Mouse (Mus musculus): ENCODE measurements at regions not wholly inside any gene's neighbourhood (a gene's known extent, or its start where the extent isn't known, plus 50 kb on each side); places are given as distances from the start of the nearest gene placed in this dataset.

DNA sequence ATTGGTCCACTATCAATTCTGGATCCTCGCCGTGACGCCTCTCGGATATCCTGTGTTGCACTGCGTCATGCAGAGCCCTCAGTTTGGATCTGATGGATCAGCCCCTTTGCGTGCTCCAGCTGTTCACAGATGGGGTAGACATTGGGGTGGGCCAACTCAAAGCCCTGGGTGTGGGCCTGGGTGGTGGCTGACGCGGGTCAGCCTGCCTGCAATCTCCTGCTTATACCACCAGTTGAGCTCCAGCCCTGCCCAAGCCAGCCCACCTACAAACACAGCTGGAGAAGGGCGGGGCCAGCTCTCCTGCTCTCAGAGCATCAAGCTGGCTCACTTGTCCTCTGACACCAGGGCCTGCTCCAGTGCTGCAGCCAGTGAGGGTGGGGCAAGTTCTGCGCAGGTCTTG, 73.1 kb downstream of the Rps15a start:
- 63% methylated on average over 10 of the region's 10 CpGs for WGBS
- no peak for DNase-seq (ENCODE audit: low spot score, missing footprints)
- H3K9ac ChIP-seq (ENCODE audit: low read length): no peak overlapping the region
- no peak overlapping the region for H3K4me2 ChIP-seq
- no peak overlapping the region for H3K27ac ChIP-seq (ENCODE audit: low read depth, low read length)
- no peak for ATAC-seq (ENCODE audit: low FRiP score)
- no peaks in the 10 kb centered on the region for H3K9me3 ChIP-seq (ENCODE audit: control insufficient read depth, low read length)
- H3K4me3 ChIP-seq (ENCODE audit: low read depth, low read length): no peak overlapping the region
- H3K4me1 ChIP-seq (ENCODE audit: control insufficient read depth, insufficient read depth, low read length): no peaks in the 10 kb centered on the region
- no peaks in the 10 kb centered on the region for H3K27me3 ChIP-seq (ENCODE audit: control insufficient read depth, insufficient read depth, low read length)
- no peaks in the 10 kb centered on the region for H3K36me3 ChIP-seq (ENCODE audit: control insufficient read depth, insufficient read depth, low read length)

- DNase-seq (ENCODE audit: low spot score, missing footprints) (no peak), ATAC-seq (ENCODE audit: low FRiP score) (no peak)
- H3K4me1 ChIP-seq (ENCODE audit: control insufficient read depth, insufficient read depth, low read length): no peaks in the 10 kb centered on the region
- WGBS: 91% methylated on average over 4 of the region's 4 CpGs
- no peak overlapping the region for H3K27ac ChIP-seq (ENCODE audit: low read depth, low read length)
- H3K4me3 ChIP-seq (ENCODE audit: low read depth, low read length): no peak overlapping the region
- H3K36me3 ChIP-seq (ENCODE audit: control insufficient read depth, insufficient read depth, low read length): no peaks in the 10 kb centered on the region
- no peaks in the 10 kb centered on the region for H3K27me3 ChIP-seq (ENCODE audit: control insufficient read depth, insufficient read depth, low read length)
- H3K9ac ChIP-seq (ENCODE audit: low read length): no peak overlapping the region
- no peaks in the 10 kb centered on the region for H3K9me3 ChIP-seq (ENCODE audit: control insufficient read depth, low read length)
- H3K4me2 ChIP-seq: no peak overlapping the region
Observed at GRCm38 (mm10) chr7:118039862-118040261, 76.1 kb downstream of the Rps15a start.

DNA sequence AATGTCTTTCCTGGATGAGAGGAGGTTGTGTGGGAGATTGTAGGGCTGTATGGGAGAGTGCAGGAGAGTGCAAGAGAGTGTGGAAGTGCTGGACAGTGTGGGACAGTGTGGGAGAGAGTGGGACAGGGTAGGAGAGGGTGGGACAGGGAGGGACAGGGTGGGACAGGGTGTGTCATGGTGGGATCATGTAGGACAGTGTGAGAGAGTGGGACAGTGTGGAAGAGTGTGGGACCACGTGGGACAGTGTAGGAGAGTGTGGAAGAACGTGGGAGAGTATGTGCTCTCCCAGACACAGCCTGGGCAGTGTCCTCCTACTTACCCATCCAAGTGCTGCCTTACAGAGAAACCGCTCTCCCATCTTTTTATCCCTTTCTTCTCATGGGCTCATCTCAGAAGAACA, 78.9 kb downstream of the Rps15a start:
- Histone ChIP-seq H3K9ac (ENCODE audit: low read length) (no peak overlapping the region), H3K36me3 (ENCODE audit: control insufficient read depth, insufficient read depth, low read length) (no peaks in the 10 kb centered on the region), H3K27ac (ENCODE audit: low read depth, low read length) (no peak overlapping the region), H3K27me3 (ENCODE audit: control insufficient read depth, insufficient read depth, low read length) (no peaks in the 10 kb centered on the region), H3K4me2 (no peak overlapping the region), H3K4me3 (ENCODE audit: low read depth, low read length) (no peak overlapping the region), H3K9me3 (ENCODE audit: control insufficient read depth, low read length) (no peaks in the 10 kb centered on the region), H3K4me1 (ENCODE audit: control insufficient read depth, insufficient read depth, low read length) (no peaks in the 10 kb centered on the region)
- no peak for ATAC-seq (ENCODE audit: low FRiP score)
- WGBS: 59% methylated on average over 3 of the region's 3 CpGs
- DNase-seq (ENCODE audit: low spot score, missing footprints): no peak

GRCm38 (mm10) chr7:118026106-118026526, 89.9 kb downstream of the Rps15a start:
- Histone ChIP-seq H3K27me3 (ENCODE audit: control insufficient read depth, insufficient read depth, low read length) (no peaks in the 10 kb centered on the region), H3K36me3 (ENCODE audit: control insufficient read depth, insufficient read depth, low read length) (no peaks in the 10 kb centered on the region), H3K4me2 (no peak overlapping the region), H3K4me3 (ENCODE audit: low read depth, low read length) (no peak overlapping the region), H3K27ac (ENCODE audit: low read depth, low read length) (peak overlapping the region; percentile 62; the same call in 1 of the 2 replicates), H3K9me3 (ENCODE audit: control insufficient read depth, low read length) (no peaks in the 10 kb centered on the region), H3K4me1 (ENCODE audit: control insufficient read depth, insufficient read depth, low read length) (peaks cover 20% of the 10 kb centered on the region), H3K9ac (ENCODE audit: low read length) (no peak overlapping the region)
- WGBS: 5% methylated on average over 10 of the region's 10 CpGs
- ATAC-seq (ENCODE audit: low FRiP score): peak; percentile 92
- DNase-seq (ENCODE audit: low spot score, missing footprints): peak; percentile 92

- Histone ChIP-seq H3K36me3 (ENCODE audit: control insufficient read depth, insufficient read depth, low read length) (no peaks in the 10 kb centered on the region), H3K27ac (ENCODE audit: low read depth, low read length) (no peak overlapping the region), H3K4me3 (ENCODE audit: low read depth, low read length) (no peak overlapping the region), H3K4me1 (ENCODE audit: control insufficient read depth, insufficient read depth, low read length) (no peaks in the 10 kb centered on the region), H3K9me3 (ENCODE audit: control insufficient read depth, low read length) (no peaks in the 10 kb centered on the region), H3K4me2 (no peak overlapping the region), H3K9ac (ENCODE audit: low read length) (no peak overlapping the region), H3K27me3 (ENCODE audit: control insufficient read depth, insufficient read depth, low read length) (no peaks in the 10 kb centered on the region)
- no peak for DNase-seq (ENCODE audit: low spot score, missing footprints)
- ATAC-seq (ENCODE audit: low FRiP score): no peak
- 85% methylated on average over 7 of the region's 7 CpGs for WGBS
Observed at GRCm38 (mm10) chr7:118004620-118005019, 111.4 kb downstream of the Rps15a start.

GRCm38 (mm10) chr7:118001881-118002280, 114.1 kb downstream of the Rps15a start:
- Histone ChIP-seq H3K27me3 (ENCODE audit: control insufficient read depth, insufficient read depth, low read length) (no peaks in the 10 kb centered on the region), H3K9ac (ENCODE audit: low read length) (no peak overlapping the region), H3K4me2 (no peak overlapping the region), H3K4me1 (ENCODE audit: control insufficient read depth, insufficient read depth, low read length) (no peaks in the 10 kb centered on the region), H3K9me3 (ENCODE audit: control insufficient read depth, low read length) (no peaks in the 10 kb centered on the region), H3K36me3 (ENCODE audit: control insufficient read depth, insufficient read depth, low read length) (no peaks in the 10 kb centered on the region), H3K27ac (ENCODE audit: low read depth, low read length) (no peak overlapping the region), H3K4me3 (ENCODE audit: low read depth, low read length) (no peak overlapping the region)
- DNase-seq (ENCODE audit: low spot score, missing footprints) (peak; percentile 4), ATAC-seq (ENCODE audit: low FRiP score) (no peak)
- 71% methylated on average over 3 of the region's 3 CpGs for WGBS

DNA sequence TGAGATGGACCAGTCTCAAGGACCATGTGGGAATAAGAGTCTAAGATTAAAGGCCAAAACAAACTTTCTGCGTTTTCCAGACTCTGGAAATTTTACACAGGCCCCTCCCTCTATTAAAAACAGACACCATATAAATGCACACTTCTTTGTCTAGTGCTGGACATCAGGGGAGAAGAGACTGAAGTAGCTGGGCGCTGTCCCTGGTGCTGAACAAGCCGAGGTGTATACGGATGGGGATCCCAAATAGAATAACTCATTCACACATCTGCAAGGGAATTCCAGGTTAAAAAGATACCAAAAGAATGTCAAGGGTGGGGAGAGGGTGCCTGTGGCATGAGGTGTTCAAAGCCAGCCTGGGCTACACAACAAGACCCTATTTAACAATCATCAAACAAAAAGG, 114.9 kb downstream of the Rps15a start:
- Histone ChIP-seq H3K4me1 (ENCODE audit: control insufficient read depth, insufficient read depth, low read length) (no peaks in the 10 kb centered on the region), H3K4me3 (ENCODE audit: low read depth, low read length) (no peak overlapping the region), H3K27ac (ENCODE audit: low read depth, low read length) (no peak overlapping the region), H3K4me2 (no peak overlapping the region), H3K36me3 (ENCODE audit: control insufficient read depth, insufficient read depth, low read length) (no peaks in the 10 kb centered on the region), H3K27me3 (ENCODE audit: control insufficient read depth, insufficient read depth, low read length) (no peaks in the 10 kb centered on the region), H3K9ac (ENCODE audit: low read length) (no peak overlapping the region), H3K9me3 (ENCODE audit: control insufficient read depth, low read length) (no peaks in the 10 kb centered on the region)
- WGBS: 7% methylated on average over 4 of the region's 4 CpGs
- no peak for ATAC-seq (ENCODE audit: low FRiP score)
- peak; percentile 94 for DNase-seq (ENCODE audit: low spot score, missing footprints)

GRCm38 (mm10) chr7:117982177-117982576, 133.8 kb downstream of the Rps15a start:
- Histone ChIP-seq H3K9ac (ENCODE audit: low read length) (no peak overlapping the region), H3K4me2 (no peak overlapping the region), H3K27me3 (ENCODE audit: control insufficient read depth, insufficient read depth, low read length) (no peaks in the 10 kb centered on the region), H3K9me3 (ENCODE audit: control insufficient read depth, low read length) (no peaks in the 10 kb centered on the region), H3K4me1 (ENCODE audit: control insufficient read depth, insufficient read depth, low read length) (no peaks in the 10 kb centered on the region), H3K4me3 (ENCODE audit: low read depth, low read length) (no peak overlapping the region), H3K36me3 (ENCODE audit: control insufficient read depth, insufficient read depth, low read length) (no peaks in the 10 kb centered on the region), H3K27ac (ENCODE audit: low read depth, low read length) (no peak overlapping the region)
- ATAC-seq (ENCODE audit: low FRiP score): no peak
- 86% methylated on average over 4 of the region's 4 CpGs for WGBS
- DNase-seq (ENCODE audit: low spot score, missing footprints): no peak

GRCm38 (mm10) chr7:117971176-117971575, 144.8 kb downstream of the Rps15a start:
- Histone ChIP-seq H3K9me3 (ENCODE audit: control insufficient read depth, low read length) (no peaks in the 10 kb centered on the region), H3K9ac (ENCODE audit: low read length) (no peak overlapping the region), H3K4me1 (ENCODE audit: control insufficient read depth, insufficient read depth, low read length) (no peaks in the 10 kb centered on the region), H3K4me2 (no peak overlapping the region), H3K27ac (ENCODE audit: low read depth, low read length) (no peak overlapping the region), H3K36me3 (ENCODE audit: control insufficient read depth, insufficient read depth, low read length) (no peaks in the 10 kb centered on the region), H3K27me3 (ENCODE audit: control insufficient read depth, insufficient read depth, low read length) (no peaks in the 10 kb centered on the region), H3K4me3 (ENCODE audit: low read depth, low read length) (no peak overlapping the region)
- DNase-seq (ENCODE audit: low spot score, missing footprints) (no peak), ATAC-seq (ENCODE audit: low FRiP score) (no peak)
- 33% methylated on average over 1 of the region's 1 CpGs for whole genome bisulfite sequencing

DNA sequence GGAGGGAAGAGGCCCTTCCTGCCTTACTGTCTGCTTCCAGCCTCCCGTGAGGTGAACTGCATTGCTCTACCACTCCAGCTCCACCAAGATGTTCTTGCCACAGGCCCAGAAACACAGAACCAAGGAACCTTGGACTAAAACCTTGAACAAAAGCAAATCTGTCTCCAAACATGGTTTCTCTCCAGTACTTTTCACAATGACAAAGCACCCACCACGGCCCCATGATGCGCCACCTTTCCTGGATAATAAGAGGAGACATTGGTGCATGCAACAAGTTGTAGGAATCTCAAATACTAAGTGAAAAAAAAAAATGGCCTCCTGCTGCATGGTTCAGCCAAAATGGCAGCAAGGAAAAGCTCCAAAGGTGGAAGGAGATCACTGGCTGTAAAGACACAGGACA, 172.6 kb downstream of the Rps15a start:
- DNase-seq (ENCODE audit: low spot score, missing footprints) (peak; percentile 84), ATAC-seq (ENCODE audit: low FRiP score) (no peak)
- WGBS: 91% methylated on average over 3 of the region's 3 CpGs
- no peak overlapping the region for H3K4me3 ChIP-seq (ENCODE audit: low read depth, low read length)
- H3K4me1 ChIP-seq (ENCODE audit: control insufficient read depth, insufficient read depth, low read length): peaks cover 4% of the 10 kb centered on the region; the same call in 1 of the 2 replicates
- H3K9me3 ChIP-seq (ENCODE audit: control insufficient read depth, low read length): no peaks in the 10 kb centered on the region
- H3K36me3 ChIP-seq (ENCODE audit: control insufficient read depth, insufficient read depth, low read length): no peaks in the 10 kb centered on the region
- no peak overlapping the region for H3K4me2 ChIP-seq
- no peaks in the 10 kb centered on the region for H3K27me3 ChIP-seq (ENCODE audit: control insufficient read depth, insufficient read depth, low read length)
- H3K27ac ChIP-seq (ENCODE audit: low read depth, low read length): no peak overlapping the region
- no peak overlapping the region for H3K9ac ChIP-seq (ENCODE audit: low read length)

Measured in midbrain, embryonic 11.5 days (tissue).